Mouse (Mus musculus) layer of hippocampus, postnatal 14 days (tissue): ENCODE measurements around the gene Akr1cl. TPM values are rescaled to one million over a fixed set of nuclear protein-coding genes. Genes with fewer than 3 reads are reported as not detected.

Experiments
- DNase-seq, 2 experiments: peaks; one replicate each; pipeline ENCODE4 v3.0.0; 2021 to 2022; ENCODE audit warnings: low spot score in 2 of 2, mixed read lengths in 1 of 2
- total RNA-seq, 2 experiments: library from RNA; stranded (reverse); gene quantifications; 2 replicates each; pipeline ENCODE4 v1.2.3; 2021

Akr1cl gene
- total RNA-seq, 2 experiments from 2014 or later = not detected

- no peak for DNase-seq
Measured at GRCm38 (mm10) chr1:64993206-64993605, 39.4 kb downstream of the Akr1cl start.

GRCm38 (mm10) chr1:64988176-64988575, 44.4 kb downstream of the Akr1cl start:
- no peak for DNase-seq

DNA sequence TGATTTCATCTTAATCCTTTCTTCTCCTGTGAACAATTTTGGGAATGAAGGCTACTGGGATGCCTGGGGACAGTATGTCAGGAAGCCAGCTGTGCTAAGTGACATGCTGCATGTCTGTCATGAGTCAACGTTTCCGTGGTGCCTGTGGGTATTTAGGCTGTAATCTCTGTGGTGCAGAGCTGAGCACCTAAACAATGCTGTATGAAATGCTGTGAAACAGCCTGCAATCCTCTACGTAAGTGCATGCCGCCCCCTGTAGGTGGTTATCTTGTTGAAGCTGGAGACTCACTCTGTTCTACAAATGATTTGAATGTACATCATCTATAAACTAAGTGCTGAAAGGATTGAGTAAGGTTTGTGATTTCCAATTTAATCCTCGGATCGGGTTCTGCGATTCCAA, 46.4 kb downstream of the Akr1cl start:
- peak; percentile 33 to 51 for DNase-seq

GRCm38 (mm10) chr1:64983247-64983646, 49.3 kb downstream of the Akr1cl start:
- no peak for DNase-seq

DNA sequence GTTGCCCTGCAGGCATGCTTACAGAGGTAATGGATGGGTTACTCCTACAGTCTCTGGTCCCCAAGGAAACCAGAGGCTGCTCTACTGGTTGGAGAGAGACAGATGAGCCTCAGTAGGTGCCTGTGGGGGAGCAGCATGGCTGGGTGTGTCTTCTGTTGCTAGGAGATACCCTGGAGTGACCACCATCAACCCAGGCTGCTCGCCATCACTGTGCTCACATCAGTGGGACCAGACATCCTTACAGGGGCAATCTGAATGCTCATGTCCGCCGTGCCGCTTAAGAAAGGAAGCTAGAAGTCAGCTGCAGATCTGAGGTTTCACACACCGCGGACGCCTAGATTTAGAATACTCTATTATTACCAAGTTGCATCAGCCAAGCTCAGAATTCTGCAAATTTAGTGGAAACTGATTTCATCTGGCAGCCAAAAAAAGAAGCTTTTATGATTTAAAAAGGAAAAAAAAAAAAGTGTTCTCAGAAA, 54.2 kb downstream of the Akr1cl start:
- DNase-seq = peak in 1 of 2 experiments; percentile 24

DNA sequence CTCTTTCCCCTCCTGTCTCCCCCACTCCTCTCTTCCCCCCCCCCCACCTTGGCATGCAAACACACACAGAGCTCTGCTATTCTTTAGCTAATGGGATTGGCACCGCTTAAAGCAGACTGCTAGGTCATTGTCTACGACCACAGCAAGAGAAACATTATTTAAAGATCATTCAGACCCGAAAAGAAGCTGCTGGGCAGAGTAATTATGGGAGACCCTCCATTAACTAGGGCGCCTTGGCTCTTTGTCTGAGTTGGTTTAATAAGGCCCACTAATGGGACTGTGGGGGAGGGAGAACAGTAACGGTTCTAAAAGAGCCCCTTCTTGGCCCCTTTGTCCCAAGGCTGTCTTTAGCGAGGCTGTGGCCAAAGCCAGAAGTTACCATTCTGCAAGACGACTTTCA, 57.2 kb downstream of the Akr1cl start:
- DNase-seq = peak in 1 of 2 experiments; percentile 16

GRCm38 (mm10) chr1:64970685-64971084, 61.9 kb downstream of the Akr1cl start:
- no peak for DNase-seq

Other genes with a start within 250 kb of the Akr1cl start
- 10 to 100 TPM; 25.0 to 29.3 TPM for gene Plekhm3, start 75.9 kb downstream of the Akr1cl start, total RNA-seq
- gene Cryge, start 18.4 kb upstream of the Akr1cl start, total RNA-seq = not detected
- gene Crygd, start 30.7 kb upstream of the Akr1cl start, total RNA-seq = not detected
- not detected for gene Crygc, start 40.9 kb upstream of the Akr1cl start, total RNA-seq
- not detected for gene Crygb, start 49.5 kb upstream of the Akr1cl start, total RNA-seq
- gene Cryga, start 70.6 kb upstream of the Akr1cl start, total RNA-seq = under 1 TPM in 1 of 2 experiments, not detected in 1; 0.65 TPM
- gene Gm28845, start 86.8 kb upstream of the Akr1cl start, total RNA-seq = 1 to 10 TPM in 1 of 2 experiments, under 1 TPM in 1; 0.60 to 1.3 TPM
- gene D630023F18Rik, start 90.5 kb upstream of the Akr1cl start, total RNA-seq = 10 to 100 TPM; 15.1 to 18.1 TPM
- 10 to 100 TPM; 96.3 to 98.4 TPM for gene Idh1, start 153.7 kb upstream of the Akr1cl start, total RNA-seq
- 10 to 100 TPM; 38.9 to 39.0 TPM for gene Pikfyve, start 153.9 kb upstream of the Akr1cl start, total RNA-seq
- under 1 TPM; 0.74 to 0.79 TPM for gene Pth2r, start 249.3 kb upstream of the Akr1cl start, total RNA-seq